Mouse (Mus musculus) myocyte (in vitro differentiated cells): ENCODE measurements around the gene Atp11a. TPM values are rescaled to one million over a fixed set of nuclear protein-coding genes. Genes with fewer than 3 reads are reported as not detected.

Experiments used
- H3K27me3 ChIP-seq: one replicate; pipeline ENCODE4 v1.6.1; 2011; ENCODE audit not compliant: control insufficient read depth, insufficient read depth, insufficient read length
- H3K36me3 ChIP-seq: one replicate; pipeline ENCODE4 v1.6.1; 2011; ENCODE audit not compliant: control insufficient read depth, insufficient read depth
- H3K4me2 ChIP-seq: one replicate; pipeline ENCODE4 v1.6.1; 2011; ENCODE audit warnings: low read depth, control low read depth
- H3K4me3 ChIP-seq: one replicate; pipeline ENCODE4 v1.5.1; 2011; ENCODE audit warnings: mild to moderate bottlenecking, control low read depth, moderate library complexity
- H3K79me2 ChIP-seq: one replicate; pipeline ENCODE4 v1.6.1; 2011; ENCODE audit not compliant: control insufficient read depth, insufficient read depth
- H3ac ChIP-seq: one replicate; pipeline ENCODE4 v1.6.1; 2011; ENCODE audit not compliant: control insufficient read depth, insufficient read length
- CEBPB ChIP-seq: IDR thresholded peaks from 2 replicates; pipeline ENCODE4 v1.6.1; 2011; ENCODE audit warnings: mild to moderate bottlenecking, moderate library complexity; ENCODE audit not compliant: poor library complexity, insufficient read depth, severe bottlenecking
- E2F4 ChIP-seq: IDR thresholded peaks from one replicate; pipeline ENCODE4 v1.6.1; 2011; ENCODE audit warnings: mild to moderate bottlenecking, control low read depth, moderate library complexity; ENCODE audit not compliant: insufficient read depth
- MAX ChIP-seq: IDR thresholded peaks from one replicate; pipeline ENCODE4 v1.6.1; 2011; ENCODE audit warnings: low read depth, mild to moderate bottlenecking, control low read depth
- MYOD1 ChIP-seq, 3 experiments: IDR thresholded peaks; one replicate each; pipeline ENCODE4 v1.6.1; 2011; ENCODE audit warnings: control low read depth in 2 of 3, low read depth in 2 of 3, mild to moderate bottlenecking in 2 of 3, moderate library complexity in 1 of 3; ENCODE audit not compliant: insufficient read length in 2 of 3, control insufficient read depth in 1 of 3
- MYOG ChIP-seq, 3 experiments: IDR thresholded peaks; one replicate each; pipeline ENCODE4 v1.6.1; 2011; ENCODE audit warnings: control low read depth in 2 of 3, low read depth in 2 of 3, mild to moderate bottlenecking in 2 of 3; ENCODE audit not compliant: insufficient read length in 2 of 3, control insufficient read depth in 1 of 3, insufficient read depth in 1 of 3
- POLR2A ChIP-seq: IDR thresholded peaks from one replicate; pipeline ENCODE4 v1.6.1; 2011; ENCODE audit warnings: low read depth, mild to moderate bottlenecking, control low read depth, moderate library complexity; ENCODE audit not compliant: insufficient read length
- POLR2AphosphoS2 ChIP-seq: IDR thresholded peaks from one replicate; pipeline ENCODE4 v1.6.1; 2011; ENCODE audit warnings: low read depth, control low read depth; ENCODE audit not compliant: insufficient read length
- REST ChIP-seq: IDR thresholded peaks from one replicate; pipeline ENCODE4 v1.6.1; 2011; ENCODE audit warnings: mild to moderate bottlenecking, control low read depth, moderate library complexity; ENCODE audit not compliant: insufficient read depth, insufficient read length
- SRF ChIP-seq: IDR thresholded peaks from one replicate; pipeline ENCODE4 v1.6.1; 2011; ENCODE audit warnings: low read depth; ENCODE audit not compliant: control insufficient read depth, insufficient read length
- TCF12 ChIP-seq: IDR thresholded peaks from one replicate; pipeline ENCODE4 v1.6.1; 2011; ENCODE audit warnings: mild to moderate bottlenecking, control low read depth; ENCODE audit not compliant: poor library complexity, insufficient read depth, severe bottlenecking
- TCF3 ChIP-seq: IDR thresholded peaks from one replicate; pipeline ENCODE4 v1.6.1; 2011; ENCODE audit warnings: low read depth, control low read depth; ENCODE audit not compliant: insufficient read length
- USF1 ChIP-seq: IDR thresholded peaks from one replicate; pipeline ENCODE4 v1.6.1; 2011; ENCODE audit warnings: low read depth, mild to moderate bottlenecking, control low read depth, moderate library complexity
- polyA plus RNA-seq: library from polyadenylated mRNA; unstranded; fragments of >200 nt; fragmentation: generic; extraction: Trizol; gene quantifications from one replicate; pipeline ENCODE4 v1.2.1, GENCODE M21; 2012; ENCODE audit warnings: missing spikeins

The Atp11a gene
- polyA plus RNA-seq, 1 experiment: 13.8 TPM

GRCm38 (mm10) chr8:12768747-12769146 lies 11.9 kb downstream of the Atp11a start:
- Histone ChIP-seq H3K79me2 (peaks cover 4% of the 10 kb centered on the region), H3K36me3 (no peaks in the 10 kb centered on the region), H3ac (no peak overlapping the region), H3K4me3 (no peak overlapping the region), H3K27me3 (no peaks in the 10 kb centered on the region), H3K4me2 (no peak overlapping the region)
- TF ChIP-seq POLR2A (no peak), E2F4 (no peak), USF1 (no peak), MYOG (IDR thresholded peaks at IDR 0.05; ENCODE audit: control insufficient read depth in 1 of 3, insufficient read depth in 1 of 3, insufficient read length in 2 of 3, low read depth in 2 of 3) (no peak), TCF3 (no peak), TCF12 (no peak)

GRCm38 (mm10) chr8:12769296-12769695 lies 12.5 kb downstream of the Atp11a start:
- no peak overlapping the region for H3K4me2 ChIP-seq
- no peak for TF ChIP-seq REST
- no peak for TF ChIP-seq MYOG (IDR thresholded peaks at IDR 0.05; ENCODE audit: control insufficient read depth in 1 of 3, insufficient read depth in 1 of 3, insufficient read length in 2 of 3, low read depth in 2 of 3)
- no peak for TF ChIP-seq USF1
- TF ChIP-seq CEBPB: no peak
- no peak for TF ChIP-seq POLR2A
- no peak for TF ChIP-seq E2F4
- no peak for TF ChIP-seq MYOD1 (IDR thresholded peaks at IDR 0.05; ENCODE audit: control insufficient read depth in 1 of 3, insufficient read length in 2 of 3, low read depth in 2 of 3)
- no peak for TF ChIP-seq TCF3
- TF ChIP-seq MAX: no peak
- no peak for TF ChIP-seq TCF12
- TF ChIP-seq POLR2AphosphoS2: no peak
- TF ChIP-seq SRF: no peak
- H3K4me3 ChIP-seq: no peak overlapping the region
- no peak overlapping the region for H3ac ChIP-seq
- H3K79me2 ChIP-seq: peaks cover 4% of the 10 kb centered on the region
- H3K27me3 ChIP-seq: no peaks in the 10 kb centered on the region
- no peaks in the 10 kb centered on the region for H3K36me3 ChIP-seq

GRCm38 (mm10) chr8:12772319-12772718 lies 15.5 kb downstream of the Atp11a start:
- H3ac ChIP-seq: no peak overlapping the region
- H3K4me3 ChIP-seq: no peak overlapping the region
- H3K4me2 ChIP-seq: no peak overlapping the region
- no peak for TF ChIP-seq MYOD1 (IDR thresholded peaks at IDR 0.05; ENCODE audit: control insufficient read depth in 1 of 3, insufficient read length in 2 of 3, low read depth in 2 of 3)
- no peaks in the 10 kb centered on the region for H3K36me3 ChIP-seq
- no peaks in the 10 kb centered on the region for H3K27me3 ChIP-seq
- peaks cover 4% of the 10 kb centered on the region for H3K79me2 ChIP-seq

GRCm38 (mm10) chr8:12773914-12774313 lies 17.1 kb downstream of the Atp11a start:
- Histone ChIP-seq H3K36me3 (no peaks in the 10 kb centered on the region), H3K27me3 (no peaks in the 10 kb centered on the region), H3K79me2 (peaks cover 4% of the 10 kb centered on the region), H3ac (no peak overlapping the region), H3K4me3 (no peak overlapping the region), H3K4me2 (no peak overlapping the region)
- TF ChIP-seq CEBPB: no peak
- TF ChIP-seq MAX: no peak
- TF ChIP-seq REST: no peak
- TF ChIP-seq TCF12: no peak
- no peak for TF ChIP-seq E2F4
- TF ChIP-seq SRF: no peak
- no peak for TF ChIP-seq TCF3
- TF ChIP-seq MYOG (IDR thresholded peaks at IDR 0.05; ENCODE audit: control insufficient read depth in 1 of 3, insufficient read depth in 1 of 3, insufficient read length in 2 of 3, low read depth in 2 of 3): no peak
- no peak for TF ChIP-seq USF1
- TF ChIP-seq POLR2AphosphoS2: no peak
- no peak for TF ChIP-seq MYOD1 (IDR thresholded peaks at IDR 0.05; ENCODE audit: control insufficient read depth in 1 of 3, insufficient read length in 2 of 3, low read depth in 2 of 3)

- no peak overlapping the region for H3ac ChIP-seq
- no peaks in the 10 kb centered on the region for H3K27me3 ChIP-seq
- H3K4me3 ChIP-seq: no peak overlapping the region
- H3K79me2 ChIP-seq: peaks cover 4% of the 10 kb centered on the region
- no peak overlapping the region for H3K4me2 ChIP-seq
- H3K36me3 ChIP-seq: no peaks in the 10 kb centered on the region
- TF ChIP-seq MYOD1 (IDR thresholded peaks at IDR 0.05; ENCODE audit: control insufficient read depth in 1 of 3, insufficient read length in 2 of 3, low read depth in 2 of 3): peak in 1 of 3 experiments; percentile 62
- TF ChIP-seq SRF: no peak
- no peak for TF ChIP-seq USF1
- TF ChIP-seq CEBPB: no peak
Measured at GRCm38 (mm10) chr8:12774872-12775298, 18.1 kb downstream of the Atp11a start.
